Mouse (Mus musculus): ENCODE measurements around the gene Tmc4. TPM values are rescaled to one million over a fixed set of nuclear protein-coding genes. Genes with fewer than 3 reads are reported as not detected.
A peak's percentile ranks its signal among the peaks of the same experiment; 100 is the strongest.

Tmc4 gene
- polyA plus RNA-seq, 1 experiment from 2014 or later, result 3.4 TPM

DNA sequence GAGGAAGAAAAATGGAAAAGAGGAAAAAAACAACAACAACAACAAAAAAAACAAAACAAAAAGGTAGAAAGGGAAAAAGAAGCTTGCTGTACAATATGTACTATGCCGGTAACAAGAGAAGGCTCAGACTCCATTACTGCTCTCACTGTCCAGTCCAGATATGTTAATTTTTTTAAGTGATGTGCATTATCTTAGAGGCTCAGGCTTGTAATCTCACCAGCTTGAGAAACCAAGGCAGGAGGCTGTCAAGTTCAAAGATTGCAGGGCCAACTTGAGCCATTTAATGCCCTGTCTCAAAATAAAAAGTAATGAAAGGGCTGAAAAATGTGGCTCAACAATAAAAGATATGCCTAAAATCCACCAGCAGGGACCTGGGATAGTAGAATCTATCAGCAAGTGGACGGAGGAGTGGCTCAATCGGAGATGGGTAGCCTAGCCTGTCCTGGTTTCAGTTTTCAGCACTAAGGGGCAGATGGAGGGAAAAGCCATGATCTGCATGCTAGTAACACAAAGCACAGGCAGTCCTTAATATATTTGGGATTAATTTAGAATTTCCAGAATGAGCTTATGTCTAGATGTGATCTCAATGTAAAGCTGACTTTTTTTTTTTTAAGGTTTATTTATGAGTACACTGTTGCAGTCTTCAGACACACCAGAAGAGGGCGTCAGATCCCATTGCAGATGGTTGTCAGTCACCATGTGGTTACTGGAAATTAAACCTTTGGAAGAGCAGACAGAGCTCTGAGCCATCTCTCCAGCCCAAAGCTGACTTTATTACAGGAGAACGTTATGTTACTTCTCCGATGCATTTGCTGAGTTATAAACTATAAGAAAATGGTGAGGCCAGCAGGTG is 60.7 kb downstream of the Tmc4 start:
- H3K4me3 ChIP-seq, result peak overlapping the region; percentile 79
- peaks cover 10% of the 10 kb centered on the region for H3K4me1 ChIP-seq
- 42% methylated on average over 6 of the region's 6 CpGs for WGBS
- H3K9me3 ChIP-seq (replicated peaks), result no peaks in the 10 kb centered on the region
- no peak overlapping the region for H3K9ac ChIP-seq
- ATAC-seq, result peak; percentile 50
- peaks cover 26% of the 10 kb centered on the region for H3K36me3 ChIP-seq (ENCODE audit: poor library complexity, severe bottlenecking)
- peak overlapping the region; percentile 76 for H3K4me2 ChIP-seq
- H3K27ac ChIP-seq, result no peak overlapping the region
- H3K27me3 ChIP-seq, result no peaks in the 10 kb centered on the region; the same call in 1 of the 2 replicates

DNA sequence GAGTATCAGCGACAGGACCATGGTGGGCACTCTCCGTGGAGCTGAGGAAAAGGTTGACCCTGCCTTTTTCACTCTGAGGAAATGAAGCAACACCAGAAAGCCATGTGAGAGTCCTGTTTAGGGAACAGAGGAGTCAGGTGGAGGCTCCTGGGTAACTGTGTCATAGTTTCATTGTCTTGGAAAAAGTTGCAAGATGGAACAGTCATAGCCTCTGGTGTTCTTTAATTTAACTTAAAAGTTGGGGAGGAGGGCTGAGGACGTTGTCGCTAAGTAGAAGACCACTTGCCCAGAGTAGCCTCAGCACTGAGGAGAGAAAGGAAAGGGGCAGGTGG is 61.3 kb downstream of the Tmc4 start, which contains the start of gene Oscar:
Gene Oscar, minus strand, starts transcription at position 101 of the 332 bp plus-strand sequence.
- Histone ChIP-seq H3K4me2 (peak within 1 kb of the TSS; percentile 76), H3K27ac (no peak within 1 kb of the TSS)
- WGBS, result 87% methylated on average over 4 of the region's 4 CpGs

More for the DNA sequence above, 61.3 kb downstream of the Tmc4 start, which contains the start of gene Oscar:
- Histone ChIP-seq H3K9me3 (replicated peaks) (no peaks in the 10 kb centered on the region), H3K4me3 (peak within 1 kb of the TSS; percentile 79; the same call in 1 of the 2 replicates), H3K4me1 (peaks cover 10% of the 10 kb centered on the region), H3K36me3 (ENCODE audit: poor library complexity, severe bottlenecking) (peaks cover 22% of the 10 kb centered on the region), H3K27me3 (no peaks in the 10 kb centered on the region; the same call in 1 of the 2 replicates), H3K9ac (no peak within 1 kb of the TSS)
- no peak for ATAC-seq

Small RNA genes lying within 50 kb of the gene (microRNA-seq; reads per million reads assigned to microRNA genes)
- 2.4 reads per million for gene Mir3572

Other genes with a start within 250 kb of the Tmc4 start
- not detected in 2 replicates for gene Tarm1, start 174.9 kb downstream of the Tmc4 start, polyA plus RNA-seq (2015; fragmentation: Nextera tagmentation; extraction: Ambion mirVana)
- gene Oscar, start 61.4 kb downstream of the Tmc4 start, polyA plus RNA-seq (2015; fragmentation: Nextera tagmentation; extraction: Ambion mirVana), result 0.27 and 0.34 TPM in 2 replicates
- gene Ndufa3, start 60.2 kb downstream of the Tmc4 start, polyA plus RNA-seq (2015; fragmentation: Nextera tagmentation; extraction: Ambion mirVana), result 452 and 481 TPM in 2 replicates
- gene Tfpt, start 47.6 kb downstream of the Tmc4 start, polyA plus RNA-seq (2015; fragmentation: Nextera tagmentation; extraction: Ambion mirVana), result 31.3 and 33.1 TPM in 2 replicates
- gene Prpf31, start 47.6 kb downstream of the Tmc4 start, polyA plus RNA-seq (2015; fragmentation: Nextera tagmentation; extraction: Ambion mirVana), result 134 and 149 TPM in 2 replicates
- gene Cnot3, start 32.3 kb downstream of the Tmc4 start, polyA plus RNA-seq (2015; fragmentation: Nextera tagmentation; extraction: Ambion mirVana), result 55.3 and 56.3 TPM in 2 replicates
- gene Leng1, start 11.7 kb downstream of the Tmc4 start, polyA plus RNA-seq (2015; fragmentation: Nextera tagmentation; extraction: Ambion mirVana), result 16.1 and 19.2 TPM in 2 replicates
- 227 and 236 TPM in 2 replicates for gene Tsen34, start 15.3 kb upstream of the Tmc4 start, polyA plus RNA-seq (2015; fragmentation: Nextera tagmentation; extraction: Ambion mirVana)
- 36.2 and 41.6 TPM in 2 replicates for gene Mboat7, start 16.0 kb upstream of the Tmc4 start, polyA plus RNA-seq (2015; fragmentation: Nextera tagmentation; extraction: Ambion mirVana)
- 1,199 and 1,336 TPM in 2 replicates for gene Rps9, start 26.4 kb upstream of the Tmc4 start, polyA plus RNA-seq (2015; fragmentation: Nextera tagmentation; extraction: Ambion mirVana)
- 0.18 and 0.19 TPM in 2 replicates for gene Pirb, start 42.8 kb upstream of the Tmc4 start, polyA plus RNA-seq (2015; fragmentation: Nextera tagmentation; extraction: Ambion mirVana)
- not detected in 2 replicates for gene Gm15448, start 148.1 kb upstream of the Tmc4 start, polyA plus RNA-seq (2015; fragmentation: Nextera tagmentation; extraction: Ambion mirVana)
- not detected in 2 replicates for gene Pira2, start 167.5 kb upstream of the Tmc4 start, polyA plus RNA-seq (2015; fragmentation: Nextera tagmentation; extraction: Ambion mirVana)
- gene Gm14548, start 220.6 kb upstream of the Tmc4 start, polyA plus RNA-seq (2015; fragmentation: Nextera tagmentation; extraction: Ambion mirVana), result not detected in 2 replicates
- gene Lilra6, start 237.9 kb upstream of the Tmc4 start, polyA plus RNA-seq (2015; fragmentation: Nextera tagmentation; extraction: Ambion mirVana), result not detected in 2 replicates

All from forebrain, embryonic 13.5 days (tissue).